Mouse (Mus musculus) adrenal gland, adult 8-10 months (tissue): Measurements from ENCODE around the gene Crnkl1. TPM values are rescaled to one million over a fixed set of nuclear protein-coding genes. Genes with fewer than 3 reads are reported as not detected.

Source experiments
- DNase-seq: peaks from one replicate; pipeline ENCODE4 v3.0.0; 2022
- microRNA-seq, 2 experiments: library from miRNA; unstranded; fragments of <30 nt; microRNA quantifications; one replicate each; pipeline ENCODE4 v1.2.0; 2022
- total RNA-seq, 4 experiments: library from RNA; stranded (reverse); gene quantifications; 2 replicates each; pipeline ENCODE4 v1.2.4; 2022

The Crnkl1 gene
- total RNA-seq, 4 experiments from 2014 or later = 25.1 to 35.7 (median 29.0) TPM

DNA sequence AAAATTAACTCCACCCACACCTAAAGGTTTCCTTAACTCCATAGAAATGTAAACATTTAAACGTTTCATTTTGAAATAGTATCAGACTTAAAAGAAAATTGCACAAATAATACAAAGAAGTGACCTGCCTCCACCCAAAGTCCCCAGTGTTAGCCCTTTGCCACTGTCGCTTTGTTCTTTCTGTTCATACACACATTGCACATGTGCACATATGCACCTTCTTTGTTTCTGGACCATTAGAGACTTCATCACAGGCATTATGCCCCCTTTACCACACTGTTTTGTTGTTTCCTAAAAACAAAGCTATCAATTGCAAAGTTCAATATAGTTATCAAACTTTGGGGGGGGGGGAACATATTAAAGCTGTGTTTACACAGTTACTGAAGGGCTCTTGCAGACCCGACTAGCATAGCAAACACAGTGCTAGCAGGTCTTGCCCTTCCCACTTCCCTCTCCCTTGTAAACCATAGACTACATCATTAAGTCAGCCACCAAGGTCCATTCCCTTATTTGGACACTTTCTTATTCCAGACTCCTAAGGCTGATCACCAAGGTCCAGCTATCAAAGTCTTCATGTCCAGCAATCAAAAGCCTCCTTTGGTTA lies 59.8 kb downstream of the Crnkl1 start:
- DNase-seq = no peak

DNA sequence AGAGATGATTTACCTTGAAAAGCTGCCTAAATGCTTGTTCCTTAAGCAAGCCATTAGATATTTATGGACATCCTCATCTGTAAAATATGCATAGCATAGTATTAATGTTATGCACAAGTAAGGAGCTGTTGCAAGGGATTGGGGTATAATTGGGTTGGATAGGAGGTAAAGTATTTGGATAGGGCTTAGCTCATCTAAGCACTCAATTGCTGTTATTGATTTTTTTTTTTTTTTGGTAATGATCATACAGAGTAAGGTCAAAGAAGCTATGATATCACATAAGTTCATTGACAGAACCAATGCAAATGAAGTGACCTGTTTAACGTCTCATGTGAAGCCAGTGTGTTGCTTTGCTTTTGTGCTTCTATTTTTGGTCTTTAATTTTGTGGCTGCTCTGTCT lies 60.9 kb downstream of the Crnkl1 start:
- no peak for DNase-seq

GRCm38 (mm10) chr2:145872099-145872498 lies 62.7 kb downstream of the Crnkl1 start:
- DNase-seq = no peak

DNA sequence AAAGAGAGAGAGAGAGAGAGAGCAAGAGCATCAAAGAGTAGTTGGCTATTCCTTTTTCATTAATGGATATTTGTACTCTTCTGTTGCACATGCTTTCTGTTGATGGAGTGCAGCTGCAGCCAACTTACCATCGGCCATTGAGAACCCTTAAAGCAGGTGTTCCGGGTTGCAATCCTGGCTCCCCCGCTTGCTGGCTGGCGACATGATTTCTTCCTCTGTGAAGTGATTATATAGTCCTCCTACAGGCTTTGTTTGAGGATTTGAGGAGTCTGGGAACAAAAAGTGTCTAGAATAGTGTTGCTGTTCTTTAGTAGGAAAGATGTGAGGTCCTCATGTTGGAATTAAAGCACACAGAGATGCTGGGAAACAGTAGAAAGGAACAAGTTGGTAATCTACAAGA lies 63.5 kb downstream of the Crnkl1 start:
- DNase-seq = no peak

Small RNA genes lying within 50 kb of the gene (microRNA-seq; reads per million reads assigned to microRNA genes)
- gene Gm25026 = 0 reads per million in 2 experiments

Other genes starting within 250 kb of the Crnkl1 start
- 10 to 100 TPM; 42.6 to 53.3 (median 52.5) TPM for gene Naa20, start 32.9 kb downstream of the Crnkl1 start, total RNA-seq
- 10 to 100 TPM; 21.7 to 59.7 (median 35.5) TPM for gene Cfap61, start 230 bp downstream of the Crnkl1 start, total RNA-seq